Mouse (Mus musculus) heart, adult 2 months (tissue): ENCODE data around the gene Arid3b. TPM values are rescaled to one million over a fixed set of nuclear protein-coding genes. Genes with fewer than 3 reads are reported as not detected.

ENCODE experiments used
- DNase-seq, 2 experiments: peaks; one replicate each; pipeline ENCODE4 v3.0.0; 2021
- H3K27ac ChIP-seq: fragments of 200-600 bp; 2 replicates; pipeline ENCODE4 v1.8.1; 2022
- H3K27me3 ChIP-seq: fragments of 200-500 bp; 2 replicates; pipeline ENCODE4 v1.6.1; 2012; ENCODE audit warnings: mild to moderate bottlenecking, low read length, inconsistent platforms, mixed read lengths; ENCODE audit not compliant: control insufficient read depth, insufficient read depth
- H3K36me3 ChIP-seq: fragments of 200-500 bp; 2 replicates; pipeline ENCODE4 v1.6.1; 2012; ENCODE audit warnings: low read length, inconsistent platforms; ENCODE audit not compliant: control insufficient read depth, insufficient read depth
- H3K4me1 ChIP-seq: fragments of 200-500 bp; 2 replicates; pipeline ENCODE4 v1.6.1; 2011; ENCODE audit warnings: low read length; ENCODE audit not compliant: control insufficient read depth, insufficient read depth
- H3K4me3 ChIP-seq: fragments of 200-600 bp; 2 replicates; pipeline ENCODE4 v1.8.1; 2022
- H3K79me2 ChIP-seq: fragments of 200-500 bp; replicated peaks from 2 replicates; pipeline ENCODE4 v1.6.1; 2012; ENCODE audit warnings: mild to moderate bottlenecking, inconsistent platforms, low read length, moderate library complexity, mixed read lengths; ENCODE audit not compliant: control insufficient read depth, insufficient read depth
- H3K9ac ChIP-seq: fragments of 200-500 bp; 2 replicates; pipeline ENCODE4 v1.6.1; 2012; ENCODE audit warnings: low read depth, mild to moderate bottlenecking, control low read depth, inconsistent platforms, low read length, mixed read lengths
- CTCF ChIP-seq: fragments of 200-600 bp; IDR thresholded peaks from 2 replicates; pipeline ENCODE4 v1.8.1; 2022; ENCODE audit warnings: antibody characterized with exemption, mild to moderate bottlenecking, moderate library complexity
- EP300 ChIP-seq: fragments of 200-500 bp; IDR thresholded peaks from 2 replicates; pipeline ENCODE4 v1.6.1; 2011; ENCODE audit warnings: low read depth, low read length, control low read depth; ENCODE audit not compliant: insufficient read depth
- WGBS: fragments of 180-500 bp; shearing (Covaris S2); methylation state at CpG from one replicate; pipeline ENCODE4 v1.1.7; 2018; 5-methylcytosine and 5-hydroxymethylcytosine counted together
- intact Hi-C: fragments of 180-260 bp; cut with DNase I; formaldehyde crosslinking; loops from one replicate; pipeline ENCODE4 v1.15.1; 2025
- polyA plus RNA-seq: library from polyadenylated mRNA; depleted of rRNA; stranded (reverse); fragments of >200 nt; gene quantifications from 2 replicates; pipeline ENCODE4 v1.2.3, GENCODE M21; 2012; rRNA removed
- total RNA-seq, 2 experiments: library from RNA; stranded (reverse); gene quantifications; 2 replicates each; pipeline ENCODE4 v1.2.3; 2021

Gene Arid3b
- total and polyA plus RNA-seq, 3 experiments, result 3.6 to 4.6 (median 4.0) TPM

GRCm38 (mm10) chr9:57744462-57745091 is 92.0 kb downstream of the Arid3b start:
- no peak for TF ChIP-seq EP300
- TF ChIP-seq CTCF, result peak; percentile 89
- H3K4me3 ChIP-seq, result no peak overlapping the region
- H3K9ac ChIP-seq, result no peak overlapping the region
- H3K79me2 ChIP-seq, result no peaks in the 10 kb centered on the region
- peak; percentile 31 to 52 for DNase-seq
- H3K27ac ChIP-seq, result no peak overlapping the region
- intact Hi-C loops, result loop anchor here (1.0 to 5.0 kb wide), 3 partner anchors 37 to 202 kb away; partner anchors contain the start of gene Edc3
- no peaks in the 10 kb centered on the region for H3K27me3 ChIP-seq
- H3K36me3 ChIP-seq, result peaks cover 2% of the 10 kb centered on the region; the same call in 1 of the 2 replicates
- WGBS, result 58% methylated on average over 3 of the region's 3 CpGs
- peaks cover 9% of the 10 kb centered on the region for H3K4me1 ChIP-seq

Other genes starting within 250 kb of the Arid3b start
- gene Ulk3, start 247.3 kb downstream of the Arid3b start, total RNA-seq, result 1 to 10 TPM; 5.7 to 6.7 TPM
- 19.1 and 23.3 TPM in 2 replicates for gene Ulk3, start 247.3 kb downstream of the Arid3b start, polyA plus RNA-seq
- gene Cplx3, start 230.5 kb downstream of the Arid3b start, total RNA-seq, result not detected
- not detected in 2 replicates for gene Cplx3, start 230.5 kb downstream of the Arid3b start, polyA plus RNA-seq
- not detected for gene Lman1l, start 216.0 kb downstream of the Arid3b start, total RNA-seq
- 0.20 TPM in 1 of 2 replicates, not detected in the other for gene Lman1l, start 216.0 kb downstream of the Arid3b start, polyA plus RNA-seq
- gene Csk, start 183.2 kb downstream of the Arid3b start, total RNA-seq, result 10 to 100 TPM; 23.3 to 29.7 TPM
- gene Csk, start 183.2 kb downstream of the Arid3b start, polyA plus RNA-seq, result 19.4 and 20.6 TPM in 2 replicates
- not detected for gene Cyp1a2, start 153.1 kb downstream of the Arid3b start, total RNA-seq
- gene Cyp1a2, start 153.1 kb downstream of the Arid3b start, polyA plus RNA-seq, result 1.00 TPM in 1 of 2 replicates, not detected in the other
- under 1 TPM; 0.09 to 0.13 TPM for gene Cyp1a1, start 148.9 kb downstream of the Arid3b start, total RNA-seq
- gene Cyp1a1, start 148.9 kb downstream of the Arid3b start, polyA plus RNA-seq, result 0.20 and 0.78 TPM in 2 replicates
- gene Edc3, start 128.3 kb downstream of the Arid3b start, total RNA-seq, result 1 to 10 TPM; 5.3 to 5.7 TPM
- gene Edc3, start 128.3 kb downstream of the Arid3b start, polyA plus RNA-seq, result 5.5 and 6.6 TPM in 2 replicates
- gene Clk3, start 70.9 kb downstream of the Arid3b start, total RNA-seq, result 10 to 100 TPM; 27.6 to 33.8 TPM
- 61.7 and 124 TPM in 2 replicates for gene Clk3, start 70.9 kb downstream of the Arid3b start, polyA plus RNA-seq
- gene Ubl7, start 74.2 kb upstream of the Arid3b start, total RNA-seq, result 10 to 100 TPM; 75.2 to 83.2 TPM
- 139 and 142 TPM in 2 replicates for gene Ubl7, start 74.2 kb upstream of the Arid3b start, polyA plus RNA-seq
- 10 to 100 TPM; 26.7 to 31.1 TPM for gene Sema7a, start 103.3 kb upstream of the Arid3b start, total RNA-seq
- 29.0 and 31.3 TPM in 2 replicates for gene Sema7a, start 103.3 kb upstream of the Arid3b start, polyA plus RNA-seq
- under 1 TPM in 1 of 2 experiments, not detected in 1; 0.29 TPM for gene Cyp11a1, start 169.6 kb upstream of the Arid3b start, total RNA-seq
- gene Cyp11a1, start 169.6 kb upstream of the Arid3b start, polyA plus RNA-seq, result 0.06 and 0.29 TPM in 2 replicates
- gene Stra6, start 227.0 kb upstream of the Arid3b start, total RNA-seq, result under 1 TPM; 0.34 to 0.65 TPM
- 0.68 and 1.3 TPM in 2 replicates for gene Stra6, start 227.0 kb upstream of the Arid3b start, polyA plus RNA-seq